Comparison of ENCODE assay signal across 8 mouse cellular contexts in the genomic region with DNA sequence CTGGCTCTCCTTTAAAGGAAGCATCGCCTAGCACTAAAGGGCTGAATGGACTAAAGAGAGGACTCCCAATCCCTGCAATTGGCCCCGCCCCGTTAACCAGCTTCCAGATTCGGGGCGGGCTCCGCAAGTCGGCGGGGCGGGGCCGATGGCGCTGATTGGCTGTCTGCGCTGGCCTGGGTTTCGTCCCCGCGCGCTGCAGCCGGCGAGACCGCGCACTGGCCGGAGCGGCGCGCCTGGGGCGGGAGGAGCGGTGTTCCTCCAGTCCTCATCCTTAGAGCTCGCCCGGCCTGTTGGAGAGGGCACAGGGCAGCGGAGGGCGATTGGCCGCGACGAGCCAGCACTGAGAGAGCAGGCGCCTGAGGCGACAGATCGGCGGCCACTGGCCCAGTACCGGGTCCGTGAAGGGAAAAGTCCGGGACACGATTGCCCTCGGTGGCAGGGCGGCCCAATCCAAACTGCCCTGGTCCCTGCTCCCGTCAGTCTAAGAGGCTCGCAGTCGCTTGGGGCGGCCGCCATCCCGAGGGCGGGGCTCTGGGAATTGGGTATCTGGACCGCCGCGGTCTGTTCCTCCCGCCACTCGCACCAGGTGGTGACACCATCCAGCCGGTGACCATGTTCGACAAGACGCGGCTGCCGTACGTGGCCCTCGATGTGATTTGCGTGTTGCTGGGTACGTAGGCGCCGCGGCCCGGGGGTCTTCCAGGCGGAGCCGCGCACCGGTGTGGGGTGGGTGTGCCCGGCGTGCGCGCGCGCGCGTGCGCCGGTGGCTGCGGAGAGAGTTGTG. TPM values are rescaled to one million over a fixed set of nuclear protein-coding genes. Genes with fewer than 3 reads are reported as not detected.
DNase-seq lines count a peak whose midpoint lies in the region; ATAC-seq and TF ChIP-seq lines count a peak whose summit lies in the region.

A gene (plus strand): TSS at position 196 of the 784 bp plus-strand sequence.

- peak within 1 kb of the TSS; percentile 69 for H3K4me3 ChIP-seq in hindbrain, embryonic 12.5 days
- peak within 1 kb of the TSS; percentile 87 for H3K4me3 ChIP-seq in lung, postnatal 0 days (ENCODE audit: low read depth, low read length)

- no peaks in the 10 kb centered on the region for H3K9me3 ChIP-seq in hindbrain, embryonic 12.5 days (replicated peaks)
- no peaks in the 10 kb centered on the region for H3K9me3 ChIP-seq in lung, postnatal 0 days (ENCODE audit: low read length)

- H3K4me1 ChIP-seq in hindbrain, embryonic 12.5 days, result peaks cover 9% of the 10 kb centered on the region
- H3K4me1 ChIP-seq in lung, postnatal 0 days (ENCODE audit: insufficient read depth, low read depth, low read length), result no peaks in the 10 kb centered on the region

- peak; percentile 98 for ATAC-seq in hindbrain, embryonic 12.5 days (ENCODE audit: low FRiP score)
- ATAC-seq in lung, postnatal 0 days, result peak; percentile 99

- peaks cover 3% of the 10 kb centered on the region for H3K36me3 ChIP-seq in hindbrain, embryonic 12.5 days
- peaks cover 4% of the 10 kb centered on the region; the same call in 1 of the 2 replicates for H3K36me3 ChIP-seq in lung, postnatal 0 days (ENCODE audit: insufficient read depth, low read length)

- peak within 1 kb of the TSS; percentile 86 for H3K4me2 ChIP-seq in hindbrain, embryonic 12.5 days (replicated peaks)
- peak within 1 kb of the TSS; percentile 81 for H3K4me2 ChIP-seq in lung, postnatal 0 days (replicated peaks; ENCODE audit: low read depth, low read length)

- no peak for TF ChIP-seq CTCF in lung, postnatal 0 days (IDR thresholded peaks at IDR 0.05)

- WGBS in hindbrain, embryonic 12.5 days, result under 1% methylated on average over 83 of the region's 83 CpGs
- WGBS in lung, postnatal 0 days, result under 1% methylated on average over 70 of the region's 83 CpGs

- TF ChIP-seq EP300 in lung, postnatal 0 days (IDR thresholded peaks at IDR 0.05), result no peak

- H3K27ac ChIP-seq in hindbrain, embryonic 12.5 days, result peak within 1 kb of the TSS; percentile 96
- peak within 1 kb of the TSS; percentile 95 for H3K27ac ChIP-seq in lung, postnatal 0 days (ENCODE audit: low read length)

- H3K27me3 ChIP-seq in hindbrain, embryonic 12.5 days, result no peaks in the 10 kb centered on the region
- H3K27me3 ChIP-seq in lung, postnatal 0 days (replicated peaks; ENCODE audit: insufficient read depth, low read length), result no peaks in the 10 kb centered on the region

- H3K9ac ChIP-seq in hindbrain, embryonic 12.5 days, result peak within 1 kb of the TSS; percentile 86
- H3K9ac ChIP-seq in lung, postnatal 0 days (replicated peaks; ENCODE audit: low read depth), result peak within 1 kb of the TSS; percentile 83

- peak; percentile 18 for DNase-seq in T-cell, adult 2 months (ENCODE audit: low spot score)
- peak; percentile 96 to 99 for DNase-seq in cerebellum, postnatal 25 days
- DNase-seq in frontal cortex, postnatal 14 days (ENCODE audit: low spot score in 2 of 2), result peak; percentile 84 to 93
- DNase-seq in layer of hippocampus, postnatal 10 days (ENCODE audit: low spot score in 2 of 2), result peak; percentile 91 to 96
- peak; percentile 98 for DNase-seq in lung, postnatal 0 days (ENCODE audit: low spot score)
- DNase-seq in ovary, postnatal 14 days (ENCODE audit: low spot score), result peak; percentile 90
- DNase-seq in thymus, postnatal 10 days (ENCODE audit: low spot score in 2 of 2), result peak; percentile 56 to 72

RNA-seq across cellular contexts. Expression of the gene that starts here (rescaled TPM):
- polyA plus RNA-seq in hindbrain, embryonic 12.5 days (2016; fragmentation: Nextera tagmentation; extraction: Ambion mirVana), result 31.5 and 37.6 TPM in 2 replicates
- total RNA-seq in layer of hippocampus, postnatal 10 days (2021), result 10 to 100 TPM; 35.2 to 35.5 TPM
- 247 and 292 TPM in 2 replicates for polyA plus RNA-seq in lung, postnatal 0 days (2015; fragmentation: Nextera tagmentation; extraction: Ambion mirVana)

Comparison
In these comparisons a context has a peak if more than half of its experiments do, and no peak if none do; other contexts are left out.
1. Peak in every context shown above with its lines: DNase-seq, ATAC-seq, H3K4me3 ChIP-seq and H3K27ac ChIP-seq.
2. DNase-seq: peak in every context shown above with its lines; median percentile 98 in lung, postnatal 0 days; 98 in cerebellum, postnatal 25 days; 94 in layer of hippocampus, postnatal 10 days; 90 in ovary, postnatal 14 days; 88 in frontal cortex, postnatal 14 days; 64 in thymus, postnatal 10 days; 18 in T-cell, adult 2 months.